Mouse (Mus musculus) cortical plate, adult 2 months (tissue): ENCODE measurements around the gene Med19. TPM values are rescaled to one million over a fixed set of nuclear protein-coding genes. Genes with fewer than 3 reads are reported as not detected.

Experiments
- H3K27ac ChIP-seq: fragments of 200-500 bp; 2 replicates; pipeline ENCODE4 v1.5.1; 2012; ENCODE audit warnings: low read length, control low read depth, inconsistent platforms; ENCODE audit not compliant: insufficient read depth
- H3K4me1 ChIP-seq: fragments of 200-500 bp; 2 replicates; pipeline ENCODE4 v1.6.1; 2011; ENCODE audit warnings: low read length; ENCODE audit not compliant: control insufficient read depth, insufficient read depth
- H3K4me3 ChIP-seq: fragments of 200-500 bp; 2 replicates; pipeline ENCODE4 v1.5.1; 2011; ENCODE audit warnings: mild to moderate bottlenecking, low read length, control low read depth; ENCODE audit not compliant: insufficient read depth
- CTCF ChIP-seq: fragments of 200-500 bp; IDR thresholded peaks from 2 replicates; pipeline ENCODE4 v1.5.1; 2011; ENCODE audit warnings: mild to moderate bottlenecking, control low read depth, low read length; ENCODE audit not compliant: insufficient read depth; ENCODE audit errors: extremely low read depth
- POLR2A ChIP-seq: fragments of 200-500 bp; IDR thresholded peaks from 2 replicates; pipeline ENCODE4 v1.6.1; 2011; ENCODE audit warnings: mild to moderate bottlenecking, low read length, control low read depth; ENCODE audit not compliant: insufficient read depth; ENCODE audit errors: extremely low read depth
- polyA plus RNA-seq: library from polyadenylated mRNA; depleted of rRNA; stranded (reverse); fragments of >200 nt; gene quantifications from 2 replicates; pipeline ENCODE4 v1.2.3, GENCODE M21; 2012; rRNA removed

Gene Med19
- polyA plus RNA-seq, 1 experiment, result 28.2 TPM

GRCm38 (mm10) chr2:84731206-84731605, 53.0 kb downstream of the Med19 start:
- no peak for TF ChIP-seq POLR2A
- TF ChIP-seq CTCF, result no peak
- Histone ChIP-seq H3K27ac (no peak overlapping the region), H3K4me3 (no peak overlapping the region), H3K4me1 (no peaks in the 10 kb centered on the region)

- no peaks in the 10 kb centered on the region for H3K4me1 ChIP-seq
- no peak overlapping the region for H3K4me3 ChIP-seq
- TF ChIP-seq CTCF, result no peak
- TF ChIP-seq POLR2A, result no peak
- H3K27ac ChIP-seq, result no peak overlapping the region
Measured at GRCm38 (mm10) chr2:84732394-84732793, 54.2 kb downstream of the Med19 start.

GRCm38 (mm10) chr2:84733579-84734300, 55.5 kb downstream of the Med19 start, which contains the start of gene Ypel4:
Ypel4 (plus strand) TSS chr2:84734058.
- Histone ChIP-seq H3K4me3 (peak within 1 kb of the TSS; percentile 82), H3K4me1 (no peaks in the 10 kb centered on the region), H3K27ac (peak within 1 kb of the TSS; percentile 52)
- TF ChIP-seq POLR2A (peak; percentile 88), CTCF (no peak)

- H3K27ac ChIP-seq, result peak overlapping the region; percentile 52
- H3K4me3 ChIP-seq, result peak overlapping the region; percentile 82
- H3K4me1 ChIP-seq, result no peaks in the 10 kb centered on the region
- TF ChIP-seq POLR2A (no peak), CTCF (no peak)
Measured at GRCm38 (mm10) chr2:84734351-84734864, 56.2 kb downstream of the Med19 start.

GRCm38 (mm10) chr2:84734919-84735318, 56.7 kb downstream of the Med19 start:
- no peaks in the 10 kb centered on the region for H3K4me1 ChIP-seq
- peak overlapping the region; percentile 82 for H3K4me3 ChIP-seq
- no peak overlapping the region for H3K27ac ChIP-seq
- TF ChIP-seq CTCF, result no peak
- TF ChIP-seq POLR2A, result no peak

- TF ChIP-seq CTCF, result no peak
- no peak for TF ChIP-seq POLR2A
- Histone ChIP-seq H3K4me1 (no peaks in the 10 kb centered on the region), H3K27ac (no peak overlapping the region)
Measured at GRCm38 (mm10) chr2:84735346-84735920, 57.2 kb downstream of the Med19 start.

GRCm38 (mm10) chr2:84736312-84737161, 58.3 kb downstream of the Med19 start:
- no peak for TF ChIP-seq POLR2A
- no peak for TF ChIP-seq CTCF
- no peaks in the 10 kb centered on the region for H3K4me1 ChIP-seq
- no peak overlapping the region for H3K27ac ChIP-seq
- peak overlapping the region; percentile 82 for H3K4me3 ChIP-seq

More at GRCm38 (mm10) chr2:84735346-84735920, 57.2 kb downstream of the Med19 start:
- H3K4me3 ChIP-seq, result peak overlapping the region; percentile 82

GRCm38 (mm10) chr2:84737451-84737925, 59.3 kb downstream of the Med19 start:
- Histone ChIP-seq H3K4me1 (no peaks in the 10 kb centered on the region), H3K27ac (no peak overlapping the region), H3K4me3 (no peak overlapping the region)
- TF ChIP-seq POLR2A (no peak), CTCF (no peak)

Other genes starting within 250 kb of the Med19 start
- gene Tfpi, start 201.6 kb upstream of the Med19 start, polyA plus RNA-seq, result 4.6 TPM in 2 replicates
- gene Ctnnd1, start 27.6 kb upstream of the Med19 start, polyA plus RNA-seq, result 42.1 and 42.6 TPM in 2 replicates
- not detected in 2 replicates for gene Btbd18, start 19.3 kb upstream of the Med19 start, polyA plus RNA-seq
- 50.4 and 53.7 TPM in 2 replicates for gene Selenoh, start 7.6 kb upstream of the Med19 start, polyA plus RNA-seq
- gene Gm28635, start 361 bp upstream of the Med19 start, polyA plus RNA-seq, result not detected in 2 replicates
- 264 and 274 TPM in 2 replicates for gene Tmx2, start 738 bp downstream of the Med19 start, polyA plus RNA-seq
- gene Zdhhc5, start 36.8 kb downstream of the Med19 start, polyA plus RNA-seq, result 27.5 and 29.7 TPM in 2 replicates
- gene Clp1, start 48.9 kb downstream of the Med19 start, polyA plus RNA-seq, result 9.0 and 10.0 TPM in 2 replicates
- gene Ypel4, start 55.7 kb downstream of the Med19 start, polyA plus RNA-seq, result 129 and 156 TPM in 2 replicates
- 1.4 and 2.0 TPM in 2 replicates for gene Gm19426, start 65.3 kb downstream of the Med19 start, polyA plus RNA-seq
- 11.2 and 13.6 TPM in 2 replicates for gene Serping1, start 97.0 kb downstream of the Med19 start, polyA plus RNA-seq
- 9.4 and 12.1 TPM in 2 replicates for gene Ube2l6, start 120.4 kb downstream of the Med19 start, polyA plus RNA-seq
- gene Smtnl1, start 144.2 kb downstream of the Med19 start, polyA plus RNA-seq, result not detected in 2 replicates
- 82.0 and 85.7 TPM in 2 replicates for gene Timm10, start 148.6 kb downstream of the Med19 start, polyA plus RNA-seq
- gene Slc43a1, start 160.4 kb downstream of the Med19 start, polyA plus RNA-seq, result 0.13 and 0.52 TPM in 2 replicates
- gene Rtn4rl2, start 208.3 kb downstream of the Med19 start, polyA plus RNA-seq, result 73.3 and 76.9 TPM in 2 replicates